Mouse (Mus musculus): ENCODE measurements around the gene Efcab5. TPM values are rescaled to one million over a fixed set of nuclear protein-coding genes. Genes with fewer than 3 reads are reported as not detected.
"Not testable (repeated sequence)": the region's sequence is repeated elsewhere in the genome, so short reads cannot be mapped to it uniquely, and the experiment has no call there.

The Efcab5 gene
- total RNA-seq, 2 experiments from 2014 or later, result 0.22 to 0.80 TPM

GRCm38 (mm10) chr11:77179771-77180170, 9.0 kb downstream of the Efcab5 start:
- no peak for DNase-seq (ENCODE audit: low spot score in 2 of 2)

GRCm38 (mm10) chr11:77174531-77174930, 14.2 kb downstream of the Efcab5 start:
- DNase-seq (ENCODE audit: low spot score in 2 of 2), result no peak

- DNase-seq (ENCODE audit: low spot score in 2 of 2), result no peak
Observed at GRCm38 (mm10) chr11:77173731-77174130, 15.0 kb downstream of the Efcab5 start.

- no peak for DNase-seq (ENCODE audit: low spot score in 2 of 2)
Observed at GRCm38 (mm10) chr11:77160744-77161143, 28.0 kb downstream of the Efcab5 start.

- no peak for DNase-seq (ENCODE audit: low spot score in 2 of 2)
Observed at GRCm38 (mm10) chr11:77160341-77160740, 28.4 kb downstream of the Efcab5 start.

GRCm38 (mm10) chr11:77154214-77154613, 34.6 kb downstream of the Efcab5 start:
- no peak for DNase-seq (ENCODE audit: low spot score in 2 of 2)

GRCm38 (mm10) chr11:77150806-77151205, 38.0 kb downstream of the Efcab5 start:
- DNase-seq (ENCODE audit: low spot score in 2 of 2), result no peak

GRCm38 (mm10) chr11:77149783-77150630, 38.8 kb downstream of the Efcab5 start:
- not testable (repeated sequence) for DNase-seq (ENCODE audit: low spot score in 2 of 2)

- DNase-seq (ENCODE audit: low spot score in 2 of 2), result no peak
Observed at GRCm38 (mm10) chr11:77148774-77149173, 40.0 kb downstream of the Efcab5 start.

GRCm38 (mm10) chr11:77147753-77148152, 41.0 kb downstream of the Efcab5 start:
- no peak for DNase-seq (ENCODE audit: low spot score in 2 of 2)

- DNase-seq (ENCODE audit: low spot score in 2 of 2), result no peak
Observed at GRCm38 (mm10) chr11:77145423-77145822, 43.3 kb downstream of the Efcab5 start.

- DNase-seq (ENCODE audit: low spot score in 2 of 2), result no peak
Observed at GRCm38 (mm10) chr11:77141938-77142337, 46.8 kb downstream of the Efcab5 start.

- DNase-seq (ENCODE audit: low spot score in 2 of 2), result no peak
Observed at GRCm38 (mm10) chr11:77139976-77140375, 48.8 kb downstream of the Efcab5 start.

GRCm38 (mm10) chr11:77133450-77133849, 55.3 kb downstream of the Efcab5 start:
- no peak for DNase-seq (ENCODE audit: low spot score in 2 of 2)

GRCm38 (mm10) chr11:77132580-77132979, 56.2 kb downstream of the Efcab5 start:
- DNase-seq (ENCODE audit: low spot score in 2 of 2), result peak; percentile 12 to 37

GRCm38 (mm10) chr11:77128562-77128961, 60.2 kb downstream of the Efcab5 start:
- DNase-seq (ENCODE audit: low spot score in 2 of 2), result no peak

GRCm38 (mm10) chr11:77111141-77111540, 77.6 kb downstream of the Efcab5 start:
- DNase-seq (ENCODE audit: low spot score in 2 of 2), result no peak

- DNase-seq (ENCODE audit: low spot score in 2 of 2), result no peak
Observed at GRCm38 (mm10) chr11:77108442-77108841, 80.3 kb downstream of the Efcab5 start.

GRCm38 (mm10) chr11:77107872-77108271, 80.9 kb downstream of the Efcab5 start:
- DNase-seq (ENCODE audit: low spot score in 2 of 2), result not testable (repeated sequence)

GRCm38 (mm10) chr11:77106961-77107360, 81.8 kb downstream of the Efcab5 start:
- no peak for DNase-seq (ENCODE audit: low spot score in 2 of 2)

GRCm38 (mm10) chr11:77100137-77100937, 88.4 kb downstream of the Efcab5 start:
- DNase-seq (ENCODE audit: low spot score in 2 of 2), result peak; percentile 82 to 85

All from adrenal gland, adult 18-20 months (tissue).